Mouse (Mus musculus) heart, adult 10 weeks (tissue): Measurements from ENCODE around the gene Hk3. TPM values are rescaled to one million over a fixed set of nuclear protein-coding genes. Genes with fewer than 3 reads are reported as not detected.

ENCODE experiments used
- polyA plus RNA-seq: library from polyadenylated mRNA; stranded (reverse); fragments of 350-450 nt; fragmentation: Illumina TruSeq; extraction: RNeasy Lipid Tissue Mini Kit (QIAGEN cat#74804); gene quantifications from one replicate; pipeline ENCODE4 v1.2.3, GENCODE M21; 2014; ENCODE audit warnings: low read depth, low replicate concordance

Hk3 gene
- 0.60 TPM for polyA plus RNA-seq

GRCm38 (mm10) chr13:55021194-55021779, at the start of gene Hk3:
TSS of gene Hk3 (minus strand) at chr13:55021385.

Other genes with a start within 250 kb of the Hk3 start
- gene Eif4e1b, start 237.4 kb downstream of the Hk3 start, polyA plus RNA-seq, result not detected
- gene Tspan17, start 232.0 kb downstream of the Hk3 start, polyA plus RNA-seq, result 11.7 TPM
- gene Unc5a, start 72.0 kb downstream of the Hk3 start, polyA plus RNA-seq, result 0.79 TPM
- 22.7 TPM for gene Uimc1, start 78.9 kb upstream of the Hk3 start, polyA plus RNA-seq
- 35.0 TPM for gene Zfp346, start 83.9 kb upstream of the Hk3 start, polyA plus RNA-seq
- gene Gm17617, start 112.2 kb upstream of the Hk3 start, polyA plus RNA-seq, result not detected
- 0.21 TPM for gene Fgfr4, start 131.3 kb upstream of the Hk3 start, polyA plus RNA-seq
- gene Nsd1, start 188.4 kb upstream of the Hk3 start, polyA plus RNA-seq, result 22.6 TPM